In the genomic region with DNA sequence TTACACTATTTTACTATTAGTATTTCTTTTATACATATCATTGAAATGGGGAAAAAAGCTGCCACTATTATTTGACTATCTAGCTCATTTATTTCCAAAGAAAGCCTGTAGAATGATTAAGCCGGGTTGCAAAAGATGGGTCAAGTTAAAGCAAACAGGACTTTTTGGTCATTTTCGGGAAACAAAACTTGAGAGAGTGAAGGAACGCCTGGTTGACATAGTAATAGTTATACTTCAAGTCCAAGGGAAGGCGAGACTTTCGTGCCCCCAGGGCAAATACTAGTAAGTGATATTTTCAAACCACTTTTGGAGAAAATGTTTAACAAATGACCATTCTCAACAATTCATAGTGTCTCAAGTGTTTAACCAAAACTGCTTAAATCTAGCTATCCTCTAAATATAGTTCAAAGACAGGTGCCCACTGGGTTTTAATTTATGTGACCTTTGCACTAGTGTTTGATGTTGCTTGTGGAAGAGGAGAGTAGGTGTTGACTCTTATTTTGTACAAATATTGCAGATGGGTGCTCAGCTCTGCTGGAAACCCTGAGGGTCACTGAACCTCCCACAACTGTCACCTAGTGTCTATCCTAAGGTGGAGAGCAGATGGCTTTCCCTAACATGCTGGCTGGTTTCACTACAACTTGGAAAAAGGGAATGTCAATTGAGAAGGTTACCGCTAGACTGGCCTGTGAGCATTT, we compare ENCODE assay signal across 21 mouse cellular contexts. TPM values are rescaled to one million over a fixed set of nuclear protein-coding genes. Genes with fewer than 3 reads are reported as not detected.
"Had no signal": no experiment of that assay in that cellular context is flagged by ENCODE, and none has a peak within 500 bp of the region (broad histone marks: within the 10 kb centered on the region; RNA-seq: fewer than 3 reads in every experiment).

No protein-coding gene starts in this region.

- ATAC-seq: intestine, postnatal 0 days; midbrain, embryonic 13.5 days; midbrain, embryonic 16.5 days had no signal

- H3K36me3 ChIP-seq: hindbrain, embryonic 15.5 days; limb, embryonic 10.5 days; limb, embryonic 13.5 days; midbrain, embryonic 10.5 days; midbrain, embryonic 13.5 days had no signal

- H3K27ac ChIP-seq: hindbrain, embryonic 15.5 days; kidney, postnatal 0 days; layer of hippocampus, adult 2 months; limb, embryonic 10.5 days; limb, embryonic 13.5 days; liver, embryonic 14.5 days; midbrain, embryonic 10.5 days; midbrain, embryonic 13.5 days had no signal

- H3K9ac ChIP-seq: hindbrain, embryonic 15.5 days; limb, embryonic 13.5 days; liver, embryonic 14.5 days; midbrain, embryonic 13.5 days had no signal

- H3K4me3 ChIP-seq: hindbrain, embryonic 15.5 days; layer of hippocampus, adult 2 months; limb, embryonic 10.5 days; limb, embryonic 13.5 days; megakaryocyte, embryonic 14.5 days; midbrain, embryonic 10.5 days; midbrain, embryonic 13.5 days; myocyte had no signal

- DNase-seq: kidney, adult 2 months; kidney, postnatal 25 days; layer of hippocampus, adult 9-11 months; thymus, adult 18-20 months; thymus, postnatal 36 days had no signal

- H3K4me1 ChIP-seq: hindbrain, embryonic 15.5 days; limb, embryonic 10.5 days; limb, embryonic 13.5 days; midbrain, embryonic 10.5 days; midbrain, embryonic 13.5 days had no signal

- H3K9me3 ChIP-seq: hindbrain, embryonic 15.5 days; limb, embryonic 10.5 days; limb, embryonic 13.5 days; megakaryocyte, embryonic 14.5 days; midbrain, embryonic 10.5 days; midbrain, embryonic 13.5 days had no signal

- H3K27me3 ChIP-seq: hindbrain, embryonic 15.5 days; limb, embryonic 13.5 days; midbrain, embryonic 13.5 days had no signal

- H3K4me2 ChIP-seq: hindbrain, embryonic 15.5 days; limb, embryonic 13.5 days; midbrain, embryonic 13.5 days had no signal

RNA-seq across cellular contexts. Expression of gene Hc, which starts 2.2 kb away (rescaled TPM):
- total RNA-seq: layer of hippocampus, adult 2 months had no signal
- polyA plus RNA-seq: limb, embryonic 10.5 days; myocyte; neural tube, embryonic 11.5 days; small intestine, adult 2 months; spleen, adult 2 months had no signal

RNA-seq across cellular contexts. Expression of gene AI182371, which starts 37.9 kb away (rescaled TPM):
- total RNA-seq: monocyte, adult 5-6 weeks had no signal
- polyA plus RNA-seq: limb, embryonic 10.5 days; neural tube, embryonic 11.5 days had no signal
